Mouse (Mus musculus): ENCODE results near the gene Cracr2b. TPM values are rescaled to one million over a fixed set of nuclear protein-coding genes. Genes with fewer than 3 reads are reported as not detected.

The Cracr2b gene
- polyA plus RNA-seq, 1 experiment = 0.09 TPM

DNA sequence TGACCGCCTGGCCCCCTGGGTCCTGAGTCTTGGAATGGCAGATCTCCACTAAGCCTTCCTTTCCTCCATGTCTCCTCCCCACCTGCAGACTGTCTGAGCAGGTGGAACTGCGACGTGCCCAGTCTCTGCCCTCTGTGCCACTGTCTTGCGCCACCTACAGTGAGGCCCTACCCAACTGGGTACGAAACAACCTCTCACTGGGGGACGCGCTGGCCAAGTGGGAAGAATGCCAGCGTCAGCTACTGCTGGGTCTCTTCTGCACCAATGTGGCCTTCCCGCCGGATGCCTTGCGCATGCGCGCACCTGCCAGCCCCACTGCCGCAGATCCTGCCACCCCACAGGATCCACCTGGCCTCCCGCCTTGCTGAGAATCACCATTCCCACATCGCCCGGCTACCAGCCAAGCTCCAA is 1.6 kb upstream of the Cracr2b start:
- TF ChIP-seq GATA1 (IDR thresholded peaks at IDR 0.05; ENCODE audit: low read length) = no peak

DNA sequence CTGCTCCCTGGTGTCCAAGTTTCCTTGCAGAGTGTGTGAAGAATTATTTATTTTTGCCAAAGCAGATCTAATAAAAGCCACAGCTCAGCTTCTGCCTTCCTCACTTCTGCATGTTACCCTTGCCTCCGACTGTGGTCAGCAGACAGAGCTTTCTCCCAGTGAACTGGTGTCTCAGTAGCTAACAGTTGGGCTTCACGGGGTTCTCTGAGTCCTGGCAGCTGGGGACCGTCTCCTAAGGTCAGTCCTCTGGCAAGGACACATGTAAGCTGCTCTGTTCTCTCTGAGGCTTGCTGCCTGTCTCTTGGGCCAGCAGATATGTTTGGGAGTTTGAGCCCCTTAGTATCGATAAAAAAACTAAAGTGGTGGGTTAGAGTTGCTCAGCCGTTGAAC is 898 bp upstream of the Cracr2b start:
- TF ChIP-seq GATA1 (IDR thresholded peaks at IDR 0.05; ENCODE audit: low read length) = no peak

DNA sequence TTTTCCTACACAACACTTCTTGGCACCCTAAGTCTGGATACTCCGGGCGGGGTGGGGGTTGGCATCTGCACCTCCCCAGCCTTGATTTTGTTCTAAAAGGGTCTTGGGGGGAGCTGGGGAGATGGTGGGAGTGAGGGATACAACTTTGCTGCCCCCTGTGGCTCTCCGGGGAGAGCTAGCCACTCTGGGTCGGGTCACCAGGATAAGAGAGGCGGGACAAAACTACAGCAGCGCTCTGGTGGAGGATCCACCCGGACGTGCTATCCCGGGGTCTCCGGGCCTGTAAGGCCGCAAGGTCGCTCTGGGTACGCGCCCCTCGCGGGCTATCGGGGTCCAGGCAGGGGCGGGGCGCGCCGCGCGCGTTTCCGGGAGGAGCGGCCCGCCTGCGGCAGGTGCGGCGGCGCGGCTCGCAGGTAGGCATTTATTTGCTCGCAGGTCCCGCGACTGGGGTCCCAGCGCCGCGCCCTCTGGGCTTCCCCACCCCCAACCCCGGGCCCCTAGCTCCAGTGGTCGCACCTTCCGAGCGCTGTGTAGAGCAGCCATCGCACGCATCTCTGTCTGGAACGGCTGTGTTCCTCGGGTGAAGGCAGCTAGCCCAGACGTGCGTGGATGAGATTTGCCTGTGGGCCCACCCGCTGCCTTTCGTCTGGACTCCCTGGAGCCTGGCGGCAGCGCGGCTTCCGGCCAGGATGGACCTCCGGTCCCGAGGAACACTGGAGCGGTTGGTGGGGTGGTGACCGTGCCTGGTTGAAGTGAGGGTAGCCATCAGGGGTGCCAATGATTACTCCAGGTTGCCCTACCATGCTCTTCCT is 833 bp downstream of the Cracr2b start:
- TF ChIP-seq GATA1 (IDR thresholded peaks at IDR 0.05; ENCODE audit: low read length) = no peak

DNA sequence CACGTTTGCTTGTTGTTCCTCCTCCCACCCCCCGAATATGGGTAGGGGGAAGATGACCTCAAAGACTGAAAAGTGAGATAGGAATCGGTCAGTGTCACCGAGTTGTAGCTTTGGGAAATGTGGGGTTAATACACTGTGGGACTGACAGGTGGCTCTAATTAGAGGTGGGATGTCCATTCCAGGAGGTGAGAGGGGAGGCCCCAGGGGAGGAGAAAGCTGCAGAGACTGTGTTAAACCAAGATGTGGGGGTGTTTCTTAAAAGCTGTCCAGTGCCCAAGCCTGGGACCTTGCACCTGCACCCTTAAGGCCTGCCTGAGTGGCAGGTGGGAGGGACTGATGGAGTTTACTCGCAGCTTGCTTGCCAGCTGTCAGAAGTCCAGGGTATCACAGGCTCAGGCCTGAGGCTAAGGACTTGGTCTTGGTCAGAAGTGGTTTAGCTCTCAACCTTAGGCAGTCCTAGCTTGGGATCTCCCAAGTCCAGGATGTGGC is 1.5 kb downstream of the Cracr2b start:
- no peak for TF ChIP-seq GATA1 (IDR thresholded peaks at IDR 0.05; ENCODE audit: low read length)

DNA sequence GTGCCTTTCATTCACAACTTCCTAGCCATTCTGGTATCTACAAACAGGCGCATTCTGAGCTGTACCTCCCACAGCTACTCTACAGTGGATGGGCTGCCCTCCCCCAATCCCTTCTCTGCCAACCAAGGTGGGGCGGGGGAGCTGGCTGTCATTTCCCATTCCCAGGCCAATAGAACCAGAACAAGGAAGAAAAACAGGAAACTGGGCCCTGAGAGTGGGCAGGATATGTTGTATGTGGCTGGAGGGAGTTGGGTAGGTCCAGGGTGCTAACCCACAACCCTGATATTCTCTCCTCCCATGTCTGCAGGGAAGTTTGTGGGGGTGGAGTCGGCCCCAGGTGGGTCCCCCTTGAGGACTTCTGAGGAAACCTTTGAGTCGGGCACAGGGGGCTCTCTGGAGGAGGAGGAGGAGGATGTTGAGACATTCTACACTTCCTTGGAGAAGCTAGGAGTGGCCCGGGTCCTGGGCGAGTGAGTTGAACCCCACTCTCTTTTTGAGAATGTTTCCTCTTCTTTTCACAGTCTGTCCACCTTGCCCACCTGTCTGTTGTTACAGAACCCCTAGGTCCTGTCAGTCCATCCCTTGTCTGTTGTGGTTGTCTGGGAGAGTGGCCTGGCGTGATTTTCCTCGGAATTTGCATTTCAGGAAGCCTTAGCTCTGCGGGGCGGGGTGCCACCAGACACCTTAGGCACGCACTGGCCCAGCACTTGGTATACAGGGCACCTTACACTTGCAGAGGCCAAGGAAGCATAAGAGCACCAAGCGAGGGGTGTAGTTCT is 3.1 kb downstream of the Cracr2b start:
- TF ChIP-seq GATA1 (IDR thresholded peaks at IDR 0.05; ENCODE audit: low read length) = no peak

DNA sequence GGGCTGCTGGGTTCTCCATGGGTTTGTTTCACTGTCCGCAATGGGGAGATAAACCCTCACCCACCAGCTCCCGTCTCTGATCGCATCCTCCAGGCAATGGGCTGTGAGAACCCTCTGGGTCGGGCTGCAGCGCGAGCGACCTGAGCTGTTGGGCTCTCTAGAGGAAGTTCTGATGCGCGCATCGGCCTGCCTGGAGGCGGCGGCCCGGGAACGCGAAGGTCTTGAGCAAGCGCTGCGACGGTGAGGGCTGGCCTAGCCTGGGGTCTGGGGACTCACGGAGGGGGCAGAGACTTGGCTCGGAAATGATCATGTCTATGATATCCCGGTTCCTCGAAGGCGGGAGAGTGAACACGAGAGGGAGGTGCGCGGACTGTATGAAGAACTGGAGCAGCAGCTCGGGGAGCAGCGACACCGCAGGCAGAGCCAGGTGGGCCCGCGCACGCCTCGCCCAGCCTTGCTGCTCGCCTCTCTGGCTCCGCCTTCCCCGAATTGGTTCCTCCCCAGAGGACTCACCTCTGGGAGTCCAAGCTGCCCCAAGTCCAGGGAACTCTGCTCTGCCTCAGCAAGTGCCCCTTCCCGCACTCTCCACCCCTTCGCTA is 3.8 kb downstream of the Cracr2b start:
- TF ChIP-seq GATA1 (IDR thresholded peaks at IDR 0.05; ENCODE audit: low read length) = no peak

DNA sequence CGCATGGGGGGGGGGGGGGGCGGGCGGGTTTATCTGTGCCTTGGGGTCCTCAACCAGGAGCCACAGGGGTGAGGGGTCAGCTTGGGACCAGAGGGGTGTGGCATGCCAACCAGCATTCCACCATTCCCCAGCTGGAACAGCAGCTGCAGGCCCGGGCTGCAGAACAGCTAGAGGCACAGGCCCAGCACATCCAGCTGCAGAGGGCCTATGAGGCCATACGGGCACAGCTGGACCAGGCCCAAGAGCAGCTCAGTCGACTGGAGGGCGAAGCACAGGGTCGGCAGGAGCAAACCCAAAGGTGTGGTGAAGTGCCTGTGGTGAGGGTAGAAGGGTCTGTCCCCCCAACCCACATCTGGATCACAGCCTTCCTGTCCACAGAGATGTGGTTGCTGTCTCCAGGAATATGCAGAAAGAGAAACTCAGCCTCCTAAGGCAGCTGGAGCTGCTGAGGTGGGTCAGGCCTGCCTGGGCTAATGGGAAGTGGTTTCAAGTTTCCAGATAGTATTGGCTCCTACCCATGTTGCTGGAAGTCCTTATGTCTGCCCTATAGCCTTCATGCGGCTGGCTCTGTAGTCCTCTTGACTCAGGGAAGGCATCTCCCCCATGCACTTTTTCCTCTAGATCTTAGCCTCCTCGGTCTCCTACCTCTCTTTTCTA is 4.6 kb downstream of the Cracr2b start:
- no peak for TF ChIP-seq GATA1 (IDR thresholded peaks at IDR 0.05; ENCODE audit: low read length)

DNA sequence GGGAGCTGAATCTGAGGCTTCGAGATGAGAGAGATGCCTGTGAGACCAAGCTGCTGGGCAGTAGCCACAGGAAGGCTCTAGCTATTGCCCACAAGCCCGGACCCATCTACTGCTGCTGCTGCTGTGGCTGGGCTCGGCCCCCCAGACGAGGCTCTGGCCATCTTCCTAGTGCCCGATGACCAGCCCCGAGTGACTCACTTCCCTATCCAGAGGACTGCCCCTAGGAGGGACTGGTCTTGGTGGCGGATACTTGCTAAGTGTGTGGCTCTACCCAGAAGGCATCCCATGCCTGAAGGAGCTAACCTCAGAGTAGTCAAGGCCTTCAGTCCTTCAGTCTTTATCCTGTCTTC is 5.1 kb downstream of the Cracr2b start:
- TF ChIP-seq GATA1 (IDR thresholded peaks at IDR 0.05; ENCODE audit: low read length) = no peak

DNA sequence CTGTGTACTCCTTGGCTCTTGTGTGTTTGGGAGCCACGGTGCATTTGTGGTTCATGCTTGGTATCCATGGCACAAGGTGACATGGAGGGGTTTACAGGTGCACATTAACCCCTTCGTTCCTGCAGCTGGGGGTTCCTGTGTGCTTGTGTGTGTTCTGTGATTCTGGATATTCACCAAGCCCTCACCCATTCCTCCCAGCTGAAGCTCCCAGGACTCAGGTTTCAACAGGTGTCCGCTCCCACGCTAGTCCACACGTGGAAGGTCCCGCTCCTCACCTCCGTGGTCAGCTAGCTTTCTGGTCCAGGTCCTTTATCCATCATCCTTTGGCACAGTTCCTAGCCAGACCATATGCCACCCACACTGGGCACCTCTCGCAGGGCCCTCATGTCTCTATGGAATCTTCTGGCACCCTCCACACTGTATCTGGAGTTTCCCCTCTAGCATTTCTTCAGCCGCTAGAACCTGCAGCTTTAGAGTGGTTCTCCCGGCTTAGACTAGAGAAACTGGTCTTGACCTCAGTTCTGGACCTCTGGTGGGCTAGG is 5.8 kb downstream of the Cracr2b start:
- no peak for TF ChIP-seq GATA1 (IDR thresholded peaks at IDR 0.05; ENCODE audit: low read length)

DNA sequence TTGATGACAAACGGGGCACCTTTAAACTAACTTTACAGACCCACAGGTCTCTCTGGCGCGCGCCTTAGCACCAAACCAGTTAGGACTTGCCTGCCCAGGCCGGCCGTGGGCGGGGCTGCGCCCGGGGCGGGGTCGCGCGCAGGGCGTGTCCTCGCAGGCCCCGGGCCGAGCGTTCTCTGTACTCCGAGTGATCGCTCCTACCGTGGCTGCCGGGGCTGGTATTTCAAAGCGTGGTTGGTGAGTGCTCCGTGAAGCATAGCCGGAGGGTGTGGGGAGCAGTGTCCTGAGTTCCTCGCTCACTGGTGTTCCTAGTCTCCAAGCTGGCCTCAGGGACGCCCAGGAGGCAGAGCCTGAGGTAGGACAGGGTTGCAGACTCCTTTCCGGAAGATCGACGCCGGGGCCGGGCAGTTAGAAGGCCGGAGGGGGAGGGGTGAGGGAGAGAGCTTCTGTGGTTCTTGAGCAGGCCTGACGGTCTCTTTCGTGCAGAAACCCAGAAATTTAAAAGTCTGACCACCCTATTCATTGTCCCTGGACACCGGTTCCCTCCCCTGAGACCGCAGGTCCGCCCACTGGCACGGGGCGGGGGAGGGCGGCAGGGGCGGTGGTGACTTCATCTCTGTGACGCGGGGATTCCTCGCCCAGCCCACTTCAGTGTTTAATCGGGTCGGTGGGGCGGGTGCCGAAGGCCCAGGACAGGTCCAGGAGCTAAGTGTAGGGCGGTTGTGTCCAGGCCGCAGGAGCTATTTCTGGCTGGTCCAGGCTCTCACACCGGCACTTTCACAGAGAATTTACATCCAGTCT is 6.5 kb downstream of the Cracr2b start, which contains the start of gene Cd151:
Gene Cd151, plus strand, starts transcription at position 163 of the 801 bp plus-strand sequence.
- no peak for TF ChIP-seq GATA1 (IDR thresholded peaks at IDR 0.05; ENCODE audit: low read length)

DNA sequence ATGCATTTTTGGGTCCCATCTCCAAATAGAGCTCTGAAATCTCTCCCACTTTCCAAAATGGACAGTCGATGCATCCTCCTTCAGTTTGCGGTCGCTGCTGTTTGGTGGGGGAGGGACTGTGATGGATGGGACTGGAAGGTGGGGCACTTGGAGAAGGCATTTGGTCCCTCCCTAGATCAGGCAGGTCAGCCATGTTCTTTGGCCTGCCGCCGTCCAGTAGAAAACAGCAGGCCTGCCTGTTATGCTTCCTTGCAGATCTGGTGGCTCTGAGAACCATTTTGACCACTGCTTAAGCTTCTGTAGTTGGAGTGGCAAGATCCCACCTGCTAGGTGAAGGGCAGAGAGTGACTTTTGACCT is 7.2 kb downstream of the Cracr2b start:
- TF ChIP-seq GATA1 (IDR thresholded peaks at IDR 0.05; ENCODE audit: low read length) = no peak

DNA sequence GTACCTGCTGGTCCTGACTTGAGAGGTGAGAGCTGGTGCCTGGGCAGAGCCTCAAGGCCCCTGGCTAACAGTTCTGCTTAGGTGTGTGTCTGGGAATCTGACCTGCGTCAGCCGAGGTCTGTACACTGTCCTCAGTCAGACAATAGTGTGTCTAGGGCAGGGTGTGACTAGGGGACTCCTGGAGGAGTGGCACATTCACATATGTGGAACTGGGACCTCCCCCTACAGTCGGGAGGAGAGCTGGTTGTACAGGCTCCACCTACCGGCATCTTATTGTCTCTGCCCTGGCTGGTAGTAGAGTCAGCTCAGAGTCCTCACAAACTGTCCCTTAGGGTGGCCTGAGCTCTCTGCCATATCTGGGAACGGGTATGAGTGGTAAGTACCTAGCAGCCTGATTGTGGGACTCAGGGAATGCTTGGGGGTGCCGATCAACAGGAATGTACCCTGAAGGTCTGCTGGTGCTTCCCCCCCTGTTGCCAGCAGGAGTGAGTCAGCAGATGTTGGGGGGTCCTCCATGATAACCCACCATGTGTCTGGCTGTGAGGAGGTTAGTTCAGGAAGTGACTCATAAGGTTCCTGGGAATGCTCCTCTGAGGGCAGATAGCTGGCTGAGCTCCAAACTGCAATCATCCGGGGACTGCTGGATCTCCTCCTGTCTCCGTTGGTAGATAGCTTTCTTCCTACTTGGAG is 7.8 kb downstream of the Cracr2b start:
- peak; percentile 11 for TF ChIP-seq GATA1 (IDR thresholded peaks at IDR 0.05; ENCODE audit: low read length)

DNA sequence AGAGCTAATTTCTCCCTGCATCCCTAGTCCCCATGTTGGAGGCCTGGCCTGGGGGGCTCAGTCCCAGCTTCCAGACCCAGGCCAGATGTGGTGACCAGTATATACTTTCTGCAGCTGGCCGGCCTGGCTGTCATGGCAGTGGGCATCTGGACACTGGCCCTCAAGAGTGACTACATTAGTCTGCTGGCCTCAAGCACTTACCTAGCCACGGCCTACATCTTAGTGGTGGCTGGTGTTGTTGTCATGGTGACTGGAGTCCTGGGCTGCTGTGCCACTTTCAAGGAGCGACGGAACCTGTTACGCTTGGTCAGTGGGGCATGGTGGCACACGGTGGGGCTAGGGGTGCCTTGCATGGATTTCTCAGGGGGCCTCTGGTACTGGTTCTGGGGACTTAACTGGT is 8.5 kb downstream of the Cracr2b start:
- no peak for TF ChIP-seq GATA1 (IDR thresholded peaks at IDR 0.05; ENCODE audit: low read length)
